Mouse (Mus musculus): Measurements from ENCODE around the gene Rdh1. TPM values are rescaled to one million over a fixed set of nuclear protein-coding genes. Genes with fewer than 3 reads are reported as not detected.
"Not testable (repeated sequence)": the region's sequence is repeated elsewhere in the genome, so short reads cannot be mapped to it uniquely, and the experiment has no call there.

The Rdh1 gene
- polyA plus RNA-seq, 1 experiment from 2014 or later: not detected

GRCm38 (mm10) chr10:127799295-127799694, 39.8 kb downstream of the Rdh1 start:
- H3K9me3 ChIP-seq (replicated peaks; ENCODE audit: control insufficient read depth, low read length): no peaks in the 10 kb centered on the region
- no peak for ATAC-seq (replicated peaks; ENCODE audit: insufficient number of reproducible peaks, low FRiP score, low TSS enrichment)
- H3K9ac ChIP-seq (ENCODE audit: low read depth, low read length): no peak overlapping the region
- no peaks in the 10 kb centered on the region for H3K4me1 ChIP-seq (ENCODE audit: control insufficient read depth, insufficient read depth, low read length)
- no peak overlapping the region for H3K27ac ChIP-seq (ENCODE audit: low read depth, low read length)
- no peaks in the 10 kb centered on the region for H3K36me3 ChIP-seq (ENCODE audit: control insufficient read depth, insufficient read depth, low read length)
- H3K27me3 ChIP-seq (ENCODE audit: control insufficient read depth, insufficient read depth, low read length): no peaks in the 10 kb centered on the region
- H3K4me3 ChIP-seq (ENCODE audit: low read depth, low read length): no peak overlapping the region
- 63% methylated on average over 1 of the region's 1 CpGs for WGBS (ENCODE audit: insufficient replicate concordance)
- no peak overlapping the region for H3K4me2 ChIP-seq

GRCm38 (mm10) chr10:127800891-127801290, 41.4 kb downstream of the Rdh1 start, which contains the start of gene Rdh16:
Gene Rdh16 (plus strand): TSS chr10:127801152.
- Histone ChIP-seq H3K27me3 (ENCODE audit: control insufficient read depth, insufficient read depth, low read length) (no peaks in the 10 kb centered on the region), H3K4me3 (ENCODE audit: low read depth, low read length) (no peak within 1 kb of the TSS), H3K27ac (ENCODE audit: low read depth, low read length) (no peak within 1 kb of the TSS), H3K36me3 (ENCODE audit: control insufficient read depth, insufficient read depth, low read length) (no peaks in the 10 kb centered on the region), H3K4me2 (no peak within 1 kb of the TSS), H3K4me1 (ENCODE audit: control insufficient read depth, insufficient read depth, low read length) (no peaks in the 10 kb centered on the region), H3K9ac (ENCODE audit: low read depth, low read length) (no peak within 1 kb of the TSS), H3K9me3 (replicated peaks; ENCODE audit: control insufficient read depth, low read length) (no peaks in the 10 kb centered on the region)
- ATAC-seq (replicated peaks; ENCODE audit: insufficient number of reproducible peaks, low FRiP score, low TSS enrichment): no peak
- 78% methylated on average over 6 of the region's 6 CpGs for WGBS (ENCODE audit: insufficient replicate concordance)

- no peaks in the 10 kb centered on the region for H3K9me3 ChIP-seq (replicated peaks; ENCODE audit: control insufficient read depth, low read length)
- no peak for ATAC-seq (replicated peaks; ENCODE audit: insufficient number of reproducible peaks, low FRiP score, low TSS enrichment)
- no peaks in the 10 kb centered on the region for H3K36me3 ChIP-seq (ENCODE audit: control insufficient read depth, insufficient read depth, low read length)
- no peak overlapping the region for H3K4me3 ChIP-seq (ENCODE audit: low read depth, low read length)
- H3K27ac ChIP-seq (ENCODE audit: low read depth, low read length): no peak overlapping the region
- H3K9ac ChIP-seq (ENCODE audit: low read depth, low read length): no peak overlapping the region
- 87% methylated on average over 2 of the region's 2 CpGs for WGBS (ENCODE audit: insufficient replicate concordance)
- H3K4me2 ChIP-seq: no peak overlapping the region
- no peaks in the 10 kb centered on the region for H3K4me1 ChIP-seq (ENCODE audit: control insufficient read depth, insufficient read depth, low read length)
- H3K27me3 ChIP-seq (ENCODE audit: control insufficient read depth, insufficient read depth, low read length): no peaks in the 10 kb centered on the region
Observed at GRCm38 (mm10) chr10:127801612-127802011, 42.1 kb downstream of the Rdh1 start.

GRCm38 (mm10) chr10:127802236-127802635, 42.7 kb downstream of the Rdh1 start:
- Histone ChIP-seq H3K27ac (ENCODE audit: low read depth, low read length) (no peak overlapping the region), H3K27me3 (ENCODE audit: control insufficient read depth, insufficient read depth, low read length) (no peaks in the 10 kb centered on the region), H3K9ac (ENCODE audit: low read depth, low read length) (no peak overlapping the region), H3K4me2 (no peak overlapping the region), H3K36me3 (ENCODE audit: control insufficient read depth, insufficient read depth, low read length) (no peaks in the 10 kb centered on the region), H3K4me1 (ENCODE audit: control insufficient read depth, insufficient read depth, low read length) (no peaks in the 10 kb centered on the region), H3K9me3 (replicated peaks; ENCODE audit: control insufficient read depth, low read length) (no peaks in the 10 kb centered on the region), H3K4me3 (ENCODE audit: low read depth, low read length) (no peak overlapping the region)
- 63% methylated on average over 5 of the region's 5 CpGs for WGBS (ENCODE audit: insufficient replicate concordance)
- no peak for ATAC-seq (replicated peaks; ENCODE audit: insufficient number of reproducible peaks, low FRiP score, low TSS enrichment)

GRCm38 (mm10) chr10:127804416-127804815, 44.9 kb downstream of the Rdh1 start:
- no peak for ATAC-seq (replicated peaks; ENCODE audit: insufficient number of reproducible peaks, low FRiP score, low TSS enrichment)
- Histone ChIP-seq H3K4me1 (ENCODE audit: control insufficient read depth, insufficient read depth, low read length) (no peaks in the 10 kb centered on the region), H3K27me3 (ENCODE audit: control insufficient read depth, insufficient read depth, low read length) (no peaks in the 10 kb centered on the region), H3K27ac (ENCODE audit: low read depth, low read length) (no peak overlapping the region), H3K4me3 (ENCODE audit: low read depth, low read length) (no peak overlapping the region), H3K4me2 (no peak overlapping the region), H3K9me3 (replicated peaks; ENCODE audit: control insufficient read depth, low read length) (no peaks in the 10 kb centered on the region), H3K36me3 (ENCODE audit: control insufficient read depth, insufficient read depth, low read length) (no peaks in the 10 kb centered on the region), H3K9ac (ENCODE audit: low read depth, low read length) (no peak overlapping the region)
- 68% methylated on average over 7 of the region's 7 CpGs for WGBS (ENCODE audit: insufficient replicate concordance)

GRCm38 (mm10) chr10:127815888-127816287, 56.4 kb downstream of the Rdh1 start:
- no peak overlapping the region for H3K4me3 ChIP-seq (ENCODE audit: low read depth, low read length)
- no peaks in the 10 kb centered on the region for H3K27me3 ChIP-seq (ENCODE audit: control insufficient read depth, insufficient read depth, low read length)
- H3K9me3 ChIP-seq (replicated peaks; ENCODE audit: control insufficient read depth, low read length): no peaks in the 10 kb centered on the region
- H3K36me3 ChIP-seq (ENCODE audit: control insufficient read depth, insufficient read depth, low read length): no peaks in the 10 kb centered on the region
- H3K4me2 ChIP-seq: no peak overlapping the region
- ATAC-seq (replicated peaks; ENCODE audit: insufficient number of reproducible peaks, low FRiP score, low TSS enrichment): no peak
- no peak overlapping the region for H3K27ac ChIP-seq (ENCODE audit: low read depth, low read length)
- no peak overlapping the region for H3K9ac ChIP-seq (ENCODE audit: low read depth, low read length)
- no peaks in the 10 kb centered on the region for H3K4me1 ChIP-seq (ENCODE audit: control insufficient read depth, insufficient read depth, low read length)

- 73% methylated on average over 4 of the region's 4 CpGs for WGBS (ENCODE audit: insufficient replicate concordance)
- not testable (repeated sequence) for H3K9ac ChIP-seq (ENCODE audit: low read depth, low read length); ATAC-seq (replicated peaks; ENCODE audit: insufficient number of reproducible peaks, low FRiP score, low TSS enrichment)
Observed at GRCm38 (mm10) chr10:127817268-127817910, 57.9 kb downstream of the Rdh1 start.

More at GRCm38 (mm10) chr10:127817268-127817910, 57.9 kb downstream of the Rdh1 start:
- not testable (repeated sequence) for H3K27ac ChIP-seq (ENCODE audit: low read depth, low read length); H3K4me1 ChIP-seq (ENCODE audit: control insufficient read depth, insufficient read depth, low read length); H3K4me2 ChIP-seq; H3K4me3 ChIP-seq (ENCODE audit: low read depth, low read length); H3K36me3 ChIP-seq (ENCODE audit: control insufficient read depth, insufficient read depth, low read length); H3K9me3 ChIP-seq (replicated peaks; ENCODE audit: control insufficient read depth, low read length); H3K27me3 ChIP-seq (ENCODE audit: control insufficient read depth, insufficient read depth, low read length)

Other genes starting within 250 kb of the Rdh1 start
- gene Ndufa4l2, start 244.8 kb upstream of the Rdh1 start, polyA plus RNA-seq (2014; fragmentation: Nextera tagmentation; extraction: Ambion mirVana): 10.1 and 13.9 TPM in 2 replicates
- 71.3 and 82.7 TPM in 2 replicates for gene Shmt2, start 237.3 kb upstream of the Rdh1 start, polyA plus RNA-seq (2014; fragmentation: Nextera tagmentation; extraction: Ambion mirVana)
- gene Nxph4, start 225.2 kb upstream of the Rdh1 start, polyA plus RNA-seq (2014; fragmentation: Nextera tagmentation; extraction: Ambion mirVana): 0.21 and 0.33 TPM in 2 replicates
- 32.8 and 34.6 TPM in 2 replicates for gene Lrp1, start 138.6 kb upstream of the Rdh1 start, polyA plus RNA-seq (2014; fragmentation: Nextera tagmentation; extraction: Ambion mirVana)
- gene Stat6, start 116.7 kb upstream of the Rdh1 start, polyA plus RNA-seq (2014; fragmentation: Nextera tagmentation; extraction: Ambion mirVana): 21.0 and 27.1 TPM in 2 replicates
- gene Nemp1, start 92.8 kb upstream of the Rdh1 start, polyA plus RNA-seq (2014; fragmentation: Nextera tagmentation; extraction: Ambion mirVana): 6.7 and 8.4 TPM in 2 replicates
- 7.9 and 10.1 TPM in 2 replicates for gene Nab2, start 91.2 kb upstream of the Rdh1 start, polyA plus RNA-seq (2014; fragmentation: Nextera tagmentation; extraction: Ambion mirVana)
- gene Myo1a, start 54.6 kb upstream of the Rdh1 start, polyA plus RNA-seq (2014; fragmentation: Nextera tagmentation; extraction: Ambion mirVana): 0.14 and 0.49 TPM in 2 replicates
- 3.7 and 6.4 TPM in 2 replicates for gene Tac2, start 35.2 kb upstream of the Rdh1 start, polyA plus RNA-seq (2014; fragmentation: Nextera tagmentation; extraction: Ambion mirVana)
- 3.1 and 4.2 TPM in 2 replicates for gene Zbtb39, start 20.2 kb upstream of the Rdh1 start, polyA plus RNA-seq (2014; fragmentation: Nextera tagmentation; extraction: Ambion mirVana)
- 9.1 and 9.2 TPM in 2 replicates for gene Gpr182, start 8.0 kb upstream of the Rdh1 start, polyA plus RNA-seq (2014; fragmentation: Nextera tagmentation; extraction: Ambion mirVana)
- gene Rdh16f1, start 66 bp downstream of the Rdh1 start, polyA plus RNA-seq (2014; fragmentation: Nextera tagmentation; extraction: Ambion mirVana): 0.10 TPM in 1 of 2 replicates, not detected in the other
- gene Rdh9, start 16.7 kb downstream of the Rdh1 start, polyA plus RNA-seq (2014; fragmentation: Nextera tagmentation; extraction: Ambion mirVana): 0.18 TPM in 1 of 2 replicates, not detected in the other
- gene Rdh16, start 41.4 kb downstream of the Rdh1 start, polyA plus RNA-seq (2014; fragmentation: Nextera tagmentation; extraction: Ambion mirVana): not detected in 2 replicates
- not detected in 2 replicates for gene Rdh19, start 90.2 kb downstream of the Rdh1 start, polyA plus RNA-seq (2014; fragmentation: Nextera tagmentation; extraction: Ambion mirVana)
- gene Rdh16f2, start 106.8 kb downstream of the Rdh1 start, polyA plus RNA-seq (2014; fragmentation: Nextera tagmentation; extraction: Ambion mirVana): not detected in 2 replicates
- not detected in 2 replicates for gene Rdh7, start 129.1 kb downstream of the Rdh1 start, polyA plus RNA-seq (2014; fragmentation: Nextera tagmentation; extraction: Ambion mirVana)
- gene Sdr9c7, start 138.8 kb downstream of the Rdh1 start, polyA plus RNA-seq (2014; fragmentation: Nextera tagmentation; extraction: Ambion mirVana): not detected in 2 replicates
- gene Hsd17b6, start 247.9 kb downstream of the Rdh1 start, polyA plus RNA-seq (2014; fragmentation: Nextera tagmentation; extraction: Ambion mirVana): not detected in 2 replicates